Mouse (Mus musculus) embryonic facial prominence, embryonic 14.5 days (tissue): ENCODE data around the gene Anks1b. TPM values are rescaled to one million over a fixed set of nuclear protein-coding genes. Genes with fewer than 3 reads are reported as not detected.

ENCODE experiments used
- ATAC-seq: fragments of 200-750 bp; cut with Nextera tagmentation; 2 replicates; pipeline ENCODE4 v1.8.0; 2017; ENCODE audit warnings: low read depth, moderate number of reproducible peaks, moderate TSS enrichment
- DNase-seq: peaks from one replicate; pipeline ENCODE4 v3.0.0-alpha.2; 2015; ENCODE audit warnings: low spot score
- H3K27ac ChIP-seq: fragments of 300-500 bp; sonication (generic); replicated peaks from 2 replicates; pipeline ENCODE4 v1.5.1; 2014; ENCODE audit warnings: low read depth, mild to moderate bottlenecking, low read length, moderate library complexity
- H3K27me3 ChIP-seq: fragments of 300-500 bp; sonication (generic); replicated peaks from 2 replicates; pipeline ENCODE4 v1.6.1; 2014; ENCODE audit warnings: low read length; ENCODE audit not compliant: control insufficient read depth, insufficient read depth
- H3K36me3 ChIP-seq: fragments of 300-500 bp; sonication (generic); 2 replicates; pipeline ENCODE4 v1.6.1; 2014; ENCODE audit warnings: low read length, mixed read lengths; ENCODE audit not compliant: control insufficient read depth, insufficient read depth
- H3K4me1 ChIP-seq: fragments of 300-500 bp; sonication (generic); 2 replicates; pipeline ENCODE4 v1.6.1; 2014; ENCODE audit warnings: antibody characterized with exemption, low read length; ENCODE audit not compliant: control insufficient read depth, insufficient read depth
- H3K4me2 ChIP-seq: fragments of 300-500 bp; sonication (generic); 2 replicates; pipeline ENCODE4 v1.6.1; 2014; ENCODE audit warnings: low read depth, mild to moderate bottlenecking, low read length, moderate library complexity, mixed read lengths
- H3K4me3 ChIP-seq: fragments of 300-500 bp; sonication (generic); 2 replicates; pipeline ENCODE4 v1.5.1; 2014; ENCODE audit warnings: low read depth, mild to moderate bottlenecking, low read length
- H3K9ac ChIP-seq: fragments of 300-500 bp; sonication (generic); 2 replicates; pipeline ENCODE4 v1.6.1; 2014; ENCODE audit warnings: low read depth, mild to moderate bottlenecking, low read length, moderate library complexity, mixed read lengths
- H3K9me3 ChIP-seq: fragments of 300-500 bp; sonication (generic); 2 replicates; pipeline ENCODE4 v1.6.1; 2016; ENCODE audit warnings: low read length; ENCODE audit not compliant: control insufficient read depth
- WGBS: fragments of 180-500 bp; shearing (Covaris S2); extraction: QIAGEN DNeasy Blood & Tissue Kit; methylation state at CpG from one replicate; pipeline ENCODE4 v1.1.7; 2014; 5-methylcytosine and 5-hydroxymethylcytosine counted together
- polyA plus RNA-seq: library from polyadenylated mRNA; unstranded; fragments of >200 nt; fragmentation: Nextera tagmentation; extraction: Ambion mirVana; gene quantifications from 2 replicates; pipeline ENCODE4 v1.2.1, GENCODE M21; 2014

Anks1b gene
- polyA plus RNA-seq, 1 experiment from 2014 or later = 2.2 TPM

GRCm38 (mm10) chr10:90852432-90852831 is 979.1 kb downstream of the Anks1b start:
- H3K4me3 ChIP-seq = no peak overlapping the region
- DNase-seq = no peak
- no peak for ATAC-seq
- H3K9ac ChIP-seq = no peak overlapping the region
- no peak overlapping the region for H3K27ac ChIP-seq
- H3K9me3 ChIP-seq = no peaks in the 10 kb centered on the region
- H3K36me3 ChIP-seq = no peaks in the 10 kb centered on the region
- no peaks in the 10 kb centered on the region for H3K27me3 ChIP-seq
- no peak overlapping the region for H3K4me2 ChIP-seq
- no peaks in the 10 kb centered on the region for H3K4me1 ChIP-seq
- WGBS = 76% methylated on average over 7 of the region's 7 CpGs

GRCm38 (mm10) chr10:90856668-90857067 is 983.4 kb downstream of the Anks1b start:
- Histone ChIP-seq H3K4me3 (no peak overlapping the region), H3K9ac (no peak overlapping the region), H3K27ac (no peak overlapping the region), H3K27me3 (no peaks in the 10 kb centered on the region), H3K4me1 (no peaks in the 10 kb centered on the region), H3K9me3 (no peaks in the 10 kb centered on the region), H3K36me3 (no peaks in the 10 kb centered on the region), H3K4me2 (no peak overlapping the region)
- no peak for DNase-seq
- no peak for ATAC-seq
- WGBS = 44% methylated on average over 4 of the region's 4 CpGs

DNA sequence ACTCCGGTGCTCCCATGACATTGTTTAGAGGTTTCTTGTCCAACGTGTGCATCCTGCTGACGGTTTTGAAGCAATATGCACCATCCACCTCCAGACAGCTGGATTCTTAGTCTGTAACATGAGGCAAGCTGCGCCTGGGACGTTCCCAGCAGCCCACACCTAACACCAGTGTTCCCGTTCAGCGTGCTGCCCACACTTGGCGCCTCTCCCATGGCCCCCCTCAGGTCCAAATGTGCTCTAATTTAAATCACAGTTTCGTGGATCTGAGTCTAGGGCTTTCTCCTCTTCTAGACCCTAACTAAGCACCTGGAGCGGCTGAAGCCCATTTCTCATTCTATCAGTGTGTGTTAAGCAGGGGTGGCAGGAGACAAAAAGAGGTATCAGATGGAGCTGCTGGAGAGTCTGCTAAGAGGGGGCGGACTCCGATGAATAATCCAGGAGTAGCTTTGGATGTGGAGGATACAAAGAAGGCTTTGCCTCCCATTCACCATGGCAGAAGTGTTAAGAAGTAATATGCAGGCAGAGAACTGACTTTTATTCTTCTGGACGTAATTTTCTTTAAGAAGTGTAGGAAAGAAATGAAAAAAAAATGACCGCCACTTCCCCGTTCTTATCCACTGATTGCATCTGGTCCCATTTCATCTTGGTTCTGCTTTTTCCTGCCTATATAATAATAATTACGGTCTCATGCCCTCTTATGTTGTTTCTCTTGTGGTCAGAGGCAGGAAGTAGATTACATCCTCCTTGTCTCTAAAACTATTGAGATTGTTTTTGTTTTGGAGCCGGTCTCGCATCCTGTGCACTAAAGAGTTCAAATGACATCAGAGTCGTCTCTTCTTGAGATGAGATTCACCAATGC is 986.6 kb downstream of the Anks1b start:
- H3K4me3 ChIP-seq = no peak overlapping the region
- DNase-seq = no peak
- ATAC-seq = no peak
- 81% methylated on average over 19 of the region's 19 CpGs for WGBS
- no peak overlapping the region for H3K9ac ChIP-seq
- no peaks in the 10 kb centered on the region for H3K9me3 ChIP-seq
- no peaks in the 10 kb centered on the region for H3K36me3 ChIP-seq
- no peaks in the 10 kb centered on the region for H3K27me3 ChIP-seq
- no peak overlapping the region for H3K27ac ChIP-seq
- H3K4me2 ChIP-seq = no peak overlapping the region
- H3K4me1 ChIP-seq = no peaks in the 10 kb centered on the region

DNA sequence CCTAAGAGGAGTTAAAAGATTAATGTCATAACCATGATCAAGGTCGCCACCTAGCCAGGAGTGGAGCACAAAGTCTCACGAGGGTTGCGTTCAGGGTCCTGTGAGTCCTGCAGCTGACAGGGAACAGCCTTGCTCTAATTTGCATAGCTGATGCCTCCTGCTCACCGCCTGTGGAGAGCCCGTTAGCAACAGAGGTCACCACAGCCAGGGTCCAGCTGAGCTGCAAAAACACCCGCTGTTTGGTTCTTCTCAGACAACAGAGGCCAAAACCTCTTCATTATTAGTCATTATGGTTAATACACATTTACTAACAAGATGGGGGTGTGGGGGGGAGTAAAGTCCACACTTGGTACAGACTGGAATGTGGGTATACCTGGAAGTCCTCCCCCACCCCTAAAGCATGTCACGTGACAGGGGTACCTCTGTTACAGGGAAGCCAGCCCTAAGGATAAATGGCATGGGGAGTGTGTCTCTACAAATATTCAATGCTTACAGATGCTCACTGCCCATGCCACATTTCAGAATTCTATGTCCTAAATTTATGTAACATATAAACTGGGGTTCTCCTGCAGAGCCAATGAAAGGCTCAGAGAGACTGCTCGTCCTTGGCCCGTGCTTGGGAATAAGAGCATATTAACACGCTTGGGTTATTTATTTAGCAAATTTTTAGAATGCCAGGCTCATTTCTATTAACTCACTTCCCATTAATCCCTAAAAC is 990.7 kb downstream of the Anks1b start:
- H3K36me3 ChIP-seq = no peaks in the 10 kb centered on the region
- H3K4me1 ChIP-seq = no peaks in the 10 kb centered on the region
- WGBS = 17% methylated on average over 10 of the region's 10 CpGs
- no peaks in the 10 kb centered on the region for H3K27me3 ChIP-seq
- DNase-seq (no peak), ATAC-seq (no peak)
- no peak overlapping the region for H3K27ac ChIP-seq
- no peak overlapping the region for H3K4me3 ChIP-seq
- H3K9me3 ChIP-seq = no peaks in the 10 kb centered on the region
- H3K4me2 ChIP-seq = no peak overlapping the region
- H3K9ac ChIP-seq = no peak overlapping the region

GRCm38 (mm10) chr10:90864599-90864889 is 991.2 kb downstream of the Anks1b start:
- H3K9me3 ChIP-seq = no peaks in the 10 kb centered on the region
- WGBS = 27% methylated on average over 3 of the region's 3 CpGs
- no peak for DNase-seq
- H3K9ac ChIP-seq = no peak overlapping the region
- H3K4me3 ChIP-seq = no peak overlapping the region
- no peaks in the 10 kb centered on the region for H3K27me3 ChIP-seq
- no peak for ATAC-seq
- H3K27ac ChIP-seq = no peak overlapping the region
- no peak overlapping the region for H3K4me2 ChIP-seq
- no peaks in the 10 kb centered on the region for H3K36me3 ChIP-seq
- no peaks in the 10 kb centered on the region for H3K4me1 ChIP-seq

DNA sequence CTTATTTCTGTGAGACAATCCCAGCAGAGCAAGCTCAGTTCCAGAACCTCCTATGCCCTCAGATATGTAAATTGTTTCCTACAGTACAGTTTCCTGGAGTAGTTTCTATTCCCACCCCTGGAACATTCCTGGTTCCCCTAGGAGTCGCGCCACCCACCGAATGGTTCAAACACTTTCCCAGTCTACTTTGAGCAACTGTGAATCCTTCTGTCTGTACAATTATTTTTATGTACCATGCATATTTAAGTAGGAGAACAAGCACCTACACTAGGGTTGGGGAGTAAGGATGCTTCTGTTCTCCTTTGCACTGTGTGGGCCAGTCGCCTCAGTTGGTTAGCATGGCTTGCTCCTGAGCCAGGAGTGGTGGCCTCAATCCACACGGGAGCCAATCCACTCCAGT is 999.9 kb downstream of the Anks1b start:
- H3K4me1 ChIP-seq = no peaks in the 10 kb centered on the region
- WGBS = 83% methylated on average over 5 of the region's 5 CpGs
- no peak for ATAC-seq

DNA sequence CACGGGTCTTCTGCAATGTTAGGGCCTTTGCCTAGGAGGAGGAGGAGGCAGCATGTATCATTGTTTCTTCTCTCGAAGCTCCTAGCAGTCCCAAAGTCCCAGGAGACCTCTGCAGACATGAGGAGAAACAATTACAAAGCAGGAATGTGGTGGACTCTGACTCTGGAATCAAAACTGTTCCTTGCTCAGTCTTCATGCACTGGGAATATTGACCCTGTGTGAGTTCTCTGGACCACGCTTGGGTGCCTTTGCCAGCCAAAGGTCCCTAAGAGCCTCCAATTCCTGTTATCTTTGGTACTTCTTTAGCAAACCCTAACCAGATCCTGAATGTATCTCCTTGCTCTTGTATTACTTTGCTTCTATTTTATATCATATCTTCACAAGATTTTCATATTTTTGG is 1000.9 kb downstream of the Anks1b start:
- WGBS = 65% methylated on average over 3 of the region's 3 CpGs
- no peak for ATAC-seq

More for the DNA sequence above, 999.9 kb downstream of the Anks1b start:
- DNase-seq = no peak
- no peaks in the 10 kb centered on the region for H3K27me3 ChIP-seq
- H3K9me3 ChIP-seq = 0 out of 2 replicates have a peak, but pooled peaks cover 6% of the 10 kb centered on the region
- no peaks in the 10 kb centered on the region for H3K36me3 ChIP-seq
- H3K4me3 ChIP-seq = no peak overlapping the region
- no peak overlapping the region for H3K27ac ChIP-seq
- no peak overlapping the region for H3K4me2 ChIP-seq
- no peak overlapping the region for H3K9ac ChIP-seq

DNA sequence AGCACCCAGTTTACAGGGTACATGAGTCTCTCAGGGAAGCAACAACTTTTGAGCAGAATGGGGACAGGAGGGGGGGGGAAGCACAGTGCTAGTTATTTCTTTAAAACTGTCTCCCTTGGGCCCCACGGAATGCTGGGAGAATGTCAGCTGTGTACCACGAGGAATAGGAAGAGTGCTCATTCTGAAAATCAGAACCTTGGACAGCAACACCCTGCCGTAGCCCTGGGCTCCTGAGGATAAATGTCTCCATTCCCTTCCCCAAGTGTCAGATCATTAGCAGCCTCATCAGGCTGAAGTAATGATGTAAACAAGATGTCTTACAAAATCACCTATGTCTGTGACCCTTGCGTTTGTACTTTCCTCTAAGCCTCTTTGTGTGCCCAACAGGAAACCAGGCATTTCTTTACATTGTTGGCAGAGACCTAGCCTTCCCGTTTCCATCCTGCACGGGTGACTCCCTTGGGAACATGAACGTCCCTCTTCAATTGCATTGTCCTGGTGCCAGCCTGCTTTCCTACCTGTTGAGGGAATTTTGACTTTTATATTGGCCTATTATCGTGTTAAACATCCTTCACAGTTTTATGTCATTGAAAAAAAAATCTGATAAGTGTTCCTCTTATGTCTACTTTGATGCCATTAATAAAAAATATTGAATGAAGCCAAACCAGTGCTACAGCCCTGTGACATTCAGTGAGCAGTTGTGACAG is 1007.7 kb downstream of the Anks1b start:
- no peak overlapping the region for H3K27ac ChIP-seq
- no peak overlapping the region for H3K4me3 ChIP-seq
- H3K36me3 ChIP-seq = no peaks in the 10 kb centered on the region
- peak; percentile 65 for DNase-seq
- no peak overlapping the region for H3K4me2 ChIP-seq
- H3K9ac ChIP-seq = no peak overlapping the region
- H3K9me3 ChIP-seq = no peaks in the 10 kb centered on the region
- ATAC-seq = no peak
- H3K27me3 ChIP-seq = no peaks in the 10 kb centered on the region
- 27% methylated on average over 8 of the region's 8 CpGs for WGBS
- H3K4me1 ChIP-seq = no peaks in the 10 kb centered on the region

More for the DNA sequence above, 1000.9 kb downstream of the Anks1b start:
- DNase-seq = no peak
- H3K27me3 ChIP-seq = no peaks in the 10 kb centered on the region
- no peak overlapping the region for H3K4me2 ChIP-seq
- H3K9me3 ChIP-seq = 0 out of 2 replicates have a peak, but pooled peaks cover 6% of the 10 kb centered on the region
- no peaks in the 10 kb centered on the region for H3K4me1 ChIP-seq
- no peak overlapping the region for H3K9ac ChIP-seq
- no peaks in the 10 kb centered on the region for H3K36me3 ChIP-seq
- no peak overlapping the region for H3K27ac ChIP-seq
- H3K4me3 ChIP-seq = no peak overlapping the region
